Mouse (Mus musculus): Measurements from ENCODE around the gene Slc25a23.
A peak's percentile ranks its signal among the peaks of the same experiment; 100 is the strongest.

Slc25a23 gene

GRCm38 (mm10) chr17:57011236-57012141, 48.2 kb downstream of the Slc25a23 start, which contains the start of the genes Gtf2f1 and Gm17949:
Gene Gtf2f1, minus strand, starts transcription at chr17:57011288.
Gene Gm17949, plus strand, starts transcription at chr17:57011469.
- DNase-seq = peak; percentile 94

DNA sequence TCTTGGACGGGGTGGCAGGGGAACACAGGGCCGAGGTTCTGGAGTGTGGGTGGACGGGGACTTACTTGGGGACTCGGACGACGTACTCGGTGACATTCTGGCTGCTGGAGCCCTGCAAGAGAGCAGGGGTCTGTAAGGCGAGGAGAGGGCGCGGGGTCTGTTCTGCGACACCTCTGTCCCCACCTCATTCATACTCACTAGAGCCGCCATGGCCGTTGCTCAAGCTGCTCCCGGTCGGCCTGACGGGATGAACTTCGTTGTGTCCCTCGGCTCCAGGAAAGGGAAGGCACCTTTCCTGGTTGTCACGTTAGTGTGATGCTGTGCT, 48.8 kb downstream of the Slc25a23 start:
- no peak for DNase-seq

GRCm38 (mm10) chr17:57007137-57007905, 52.3 kb downstream of the Slc25a23 start:
- no peak for DNase-seq

DNA sequence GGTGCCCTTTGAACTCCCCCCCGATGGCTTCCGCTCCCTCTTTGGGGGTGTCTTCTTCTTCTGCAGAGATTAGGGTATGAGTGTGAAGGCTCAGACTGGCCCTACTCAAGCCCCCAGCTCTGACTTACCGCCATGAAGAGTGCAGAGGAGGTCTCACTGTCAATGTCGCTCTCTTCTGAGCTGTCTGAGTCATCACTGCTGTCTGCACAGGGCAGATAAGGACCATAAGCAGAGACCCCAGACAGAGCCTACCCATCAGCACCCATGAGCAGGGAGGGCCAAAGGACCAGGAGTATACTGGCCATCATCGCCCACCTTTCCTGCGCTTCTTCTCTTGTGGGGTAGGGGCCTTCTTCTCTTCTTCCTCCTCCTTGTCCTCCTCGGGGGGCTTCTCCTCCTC, 55.7 kb downstream of the Slc25a23 start:
- DNase-seq = no peak

DNA sequence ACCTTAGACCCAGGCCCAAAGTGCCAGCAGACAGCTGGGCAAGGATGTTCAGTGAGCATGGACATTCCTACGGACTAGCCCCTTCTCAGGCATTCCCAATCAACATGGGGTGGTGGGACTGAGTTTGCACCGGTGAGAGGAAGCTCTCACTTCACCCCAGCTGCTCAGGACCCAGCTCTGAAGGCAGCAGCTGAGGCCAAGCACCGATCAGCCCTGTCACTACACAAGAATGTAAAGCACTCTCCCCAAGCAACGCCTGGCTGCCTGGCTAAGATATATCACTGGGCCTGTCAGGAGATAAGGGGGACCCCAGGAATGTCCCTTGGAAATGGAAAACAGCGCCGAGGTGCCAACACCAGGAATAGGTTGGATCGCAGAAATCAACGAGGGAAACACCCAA, 58.4 kb downstream of the Slc25a23 start:
- DNase-seq = no peak

DNA sequence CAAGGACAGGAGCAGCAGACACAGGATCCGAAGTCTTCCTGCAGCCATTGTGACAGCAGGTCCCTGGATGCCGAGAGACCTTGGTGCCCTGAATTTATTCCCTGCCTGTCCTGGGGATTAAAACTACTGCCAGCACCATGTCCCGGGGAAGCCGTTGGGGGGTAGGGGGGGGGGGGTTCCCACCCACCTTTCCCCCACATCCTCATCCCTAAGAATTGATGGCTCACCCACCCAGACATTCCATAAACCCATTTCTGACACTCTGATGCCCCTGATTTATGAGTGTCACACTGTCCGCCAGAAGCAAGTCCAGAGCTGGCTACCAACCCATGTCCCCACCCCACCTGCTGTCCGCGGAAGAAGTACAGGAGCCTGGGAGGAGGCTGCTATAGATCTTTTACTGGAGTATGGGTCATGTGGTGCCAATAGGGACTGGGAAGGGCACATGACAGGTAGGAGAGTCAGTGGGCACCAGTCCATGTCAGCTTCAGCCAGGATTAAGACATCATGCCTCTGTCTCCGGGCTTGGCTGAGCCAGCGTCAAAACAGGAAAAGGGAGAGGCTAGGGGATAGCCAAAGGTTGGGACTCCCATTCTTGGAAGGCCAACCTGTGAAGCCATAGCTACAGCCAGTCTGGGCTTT, 59.6 kb downstream of the Slc25a23 start, which contains the start of gene Pspn:
Pspn (minus strand) TSS at position 51 of the 642 bp plus-strand sequence.
- DNase-seq = no peak

GRCm38 (mm10) chr17:56999414-56999813, 60.2 kb downstream of the Slc25a23 start:
- DNase-seq = no peak

DNA sequence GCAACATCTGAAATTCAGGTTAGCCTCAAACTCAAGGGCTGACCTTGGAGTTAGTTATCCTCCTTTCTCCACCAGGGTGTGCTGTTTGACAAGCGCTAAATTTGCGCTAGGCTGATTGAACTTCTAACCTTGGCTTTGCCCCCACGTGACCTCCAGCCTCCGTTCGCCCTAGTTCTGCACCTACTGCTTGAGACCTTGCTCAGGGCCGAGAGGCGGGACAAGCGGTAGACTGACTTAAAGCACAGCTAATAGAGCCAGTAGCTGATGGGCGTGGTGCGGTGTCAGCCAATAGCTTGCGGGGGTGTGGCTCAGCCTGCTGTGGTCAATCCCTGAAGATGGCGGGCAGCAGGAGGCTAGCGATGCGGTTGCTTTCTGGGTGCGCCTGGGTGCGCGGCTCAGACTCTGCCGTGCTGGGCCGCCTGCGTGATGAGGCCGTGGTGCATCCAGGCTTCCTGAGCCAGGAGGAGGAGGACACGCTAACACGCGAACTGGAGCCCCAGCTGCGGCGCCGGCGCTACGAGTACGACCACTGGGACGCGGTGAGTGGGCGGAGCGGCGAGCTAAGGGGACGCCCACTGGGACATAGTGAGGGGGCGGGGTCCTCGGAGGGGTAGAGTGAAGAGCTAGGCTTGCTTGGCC, 62.5 kb downstream of the Slc25a23 start, which contains the start of gene Alkbh7:
Alkbh7 (plus strand) TSS at position 311 of the 639 bp plus-strand sequence.
- peak; percentile 88 for DNase-seq

DNA sequence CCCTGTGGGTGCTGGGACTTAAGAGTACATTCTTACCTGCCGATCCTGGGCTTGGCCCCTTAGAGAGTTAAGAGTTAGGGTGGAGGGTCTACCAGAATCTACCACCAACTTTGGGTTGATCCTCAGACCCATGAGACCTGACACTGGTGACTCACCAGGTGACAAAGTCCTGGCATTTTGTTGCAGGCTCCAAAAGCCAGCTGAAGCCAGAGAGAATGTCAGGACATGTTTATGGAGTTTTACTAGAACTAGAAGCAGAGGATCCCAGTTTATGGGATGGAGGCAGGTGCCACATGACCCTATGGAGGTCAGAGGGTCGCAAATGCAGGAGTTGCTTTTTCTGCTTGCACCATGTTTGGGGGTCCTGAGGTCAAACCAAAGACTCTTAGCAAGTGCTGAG, 63.2 kb downstream of the Slc25a23 start:
- DNase-seq = no peak

DNA sequence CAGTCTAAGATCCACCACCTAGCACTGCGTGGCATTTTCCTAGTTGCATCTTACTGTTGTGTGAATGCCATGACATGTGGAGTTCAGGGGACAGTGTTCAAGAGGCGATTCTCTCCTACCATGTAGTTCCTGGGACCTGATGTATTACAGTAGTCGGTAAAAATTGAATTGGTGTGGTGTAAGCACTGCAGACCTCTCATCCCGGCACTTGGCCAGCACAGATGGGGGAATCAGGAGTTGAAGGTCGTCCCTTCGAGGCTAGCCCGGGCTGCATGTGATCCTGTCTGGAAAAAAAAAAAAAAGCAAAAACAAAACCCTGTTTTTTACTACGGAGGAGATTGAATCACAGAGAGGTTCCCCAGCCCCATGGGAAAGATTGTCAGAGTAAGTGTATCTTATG, 64.6 kb downstream of the Slc25a23 start:
- no peak for DNase-seq

Data from right cerebral cortex, postnatal 14 days (tissue).